Mouse (Mus musculus): ENCODE results near the gene Lmln.
A peak's percentile ranks its signal among the peaks of the same experiment; 100 is the strongest.
"Not testable (repeated sequence)": the region's sequence is repeated elsewhere in the genome, so short reads cannot be mapped to it uniquely, and the experiment has no call there.

Gene Lmln

DNA sequence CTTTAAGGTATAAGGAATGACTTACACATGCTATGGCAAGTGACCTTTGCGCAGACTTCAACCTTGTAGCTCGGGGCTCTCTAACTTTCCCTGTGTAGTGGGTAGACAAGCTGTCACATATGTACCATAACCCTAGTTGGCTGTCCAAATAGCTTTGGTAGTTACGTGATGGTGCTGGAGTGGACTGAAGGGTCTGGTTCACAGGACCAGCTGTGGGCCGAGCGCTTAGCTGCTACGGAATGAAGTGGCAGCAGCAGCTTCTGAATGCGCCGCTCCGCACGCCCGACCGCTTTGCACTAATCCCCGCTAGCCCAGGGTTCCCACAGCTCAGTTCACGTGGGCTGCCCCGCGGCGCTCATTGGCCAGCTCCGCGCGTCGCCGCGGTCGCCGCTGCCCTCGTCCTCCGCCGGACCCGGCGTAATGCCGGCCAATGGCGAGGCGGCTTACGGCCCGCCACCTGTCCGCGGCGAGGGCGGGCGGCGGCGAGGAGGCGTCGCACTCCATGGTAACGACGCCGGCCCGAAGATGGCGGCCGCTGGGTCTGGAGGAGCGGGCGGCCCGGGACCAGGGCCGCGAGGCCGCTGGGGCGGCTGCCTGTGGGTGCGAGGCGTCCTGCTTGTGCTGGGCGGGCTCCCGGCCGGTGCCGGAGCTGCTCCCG is at the start of gene Lmln:
TSS of gene Lmln (plus strand) at position 498 of the 658 bp plus-strand sequence.
- DNase-seq: peak; percentile 92

DNA sequence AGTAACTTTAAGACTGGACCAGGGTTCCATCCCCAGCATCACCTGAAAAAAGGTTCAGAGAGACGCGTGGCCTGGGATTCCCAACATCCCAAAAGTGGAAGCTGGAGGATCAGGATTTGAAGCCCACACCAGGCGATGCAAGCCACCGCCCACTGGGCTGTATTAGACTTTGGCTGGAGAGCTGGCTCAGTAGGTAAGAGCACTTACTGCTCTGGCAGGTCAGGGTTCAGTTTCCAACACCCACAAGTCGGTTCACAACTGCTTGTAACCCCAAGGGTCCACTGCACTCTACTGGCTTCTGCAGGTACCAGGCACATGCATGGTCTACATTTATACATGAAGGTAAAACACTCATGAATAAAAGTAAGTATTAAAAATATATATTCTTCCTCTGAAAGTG is 48.5 kb upstream of the Lmln start:
- no peak for DNase-seq

DNA sequence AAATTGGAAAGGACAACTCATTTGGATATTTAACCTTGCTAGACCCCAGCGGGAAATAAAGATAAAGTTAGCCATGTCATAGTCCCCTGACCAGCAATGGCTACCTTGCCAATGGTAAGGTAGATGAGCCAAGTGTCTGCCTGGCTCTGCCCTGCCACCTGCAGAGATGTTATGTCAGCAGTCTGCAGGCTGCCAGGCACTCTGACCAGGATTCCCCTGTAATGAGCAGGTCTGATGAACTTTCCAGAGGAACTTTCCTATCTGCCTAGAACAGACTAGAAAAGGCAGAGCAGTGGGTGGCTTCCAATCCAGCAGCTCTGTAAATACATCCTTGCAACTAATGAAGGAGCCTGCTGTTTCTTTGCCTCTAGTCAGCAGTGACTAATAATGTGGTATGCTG is 47.4 kb upstream of the Lmln start:
- peak; percentile 70 for DNase-seq

- no peak for DNase-seq
Observed at GRCm38 (mm10) chr16:33015396-33015907, 46.9 kb upstream of the Lmln start.

- DNase-seq: no peak
Observed at GRCm38 (mm10) chr16:33015986-33016385, 46.3 kb upstream of the Lmln start.

- no peak for DNase-seq
Observed at GRCm38 (mm10) chr16:33017677-33018349, 44.5 kb upstream of the Lmln start.

DNA sequence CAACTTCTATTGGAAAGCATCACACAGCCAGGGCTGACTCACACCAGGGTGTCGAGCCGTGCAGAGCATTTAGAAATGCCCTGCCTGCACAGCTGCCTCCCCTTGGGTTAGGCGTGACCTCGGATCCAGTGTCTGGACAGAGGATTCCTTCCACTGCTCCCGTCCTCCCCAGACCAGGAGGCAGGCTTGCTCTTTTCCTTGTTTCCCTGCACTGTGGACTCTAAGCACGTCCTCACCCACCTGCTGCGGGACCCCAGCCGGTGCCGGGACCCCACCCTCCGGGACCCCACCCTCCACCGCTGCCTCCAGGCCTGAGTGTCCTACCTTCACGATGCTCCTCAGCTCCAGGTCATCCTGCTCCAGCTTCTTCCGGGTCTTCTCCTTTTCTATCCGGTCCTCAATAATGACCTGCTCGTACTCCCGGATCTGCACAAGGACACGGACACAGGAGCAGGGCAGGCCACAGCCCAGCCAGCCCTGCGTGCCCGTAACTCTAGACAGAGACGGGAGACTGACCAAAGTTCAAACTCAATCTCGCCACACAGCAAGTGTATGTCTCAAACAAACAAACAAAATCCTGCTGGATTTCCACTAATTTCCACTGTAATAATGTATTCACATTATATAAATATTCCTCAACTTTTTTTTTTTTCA is 43.1 kb upstream of the Lmln start:
- DNase-seq: no peak

GRCm38 (mm10) chr16:33021381-33021780 is 40.9 kb upstream of the Lmln start:
- no peak for DNase-seq

- peak; percentile 73 for DNase-seq
Observed at GRCm38 (mm10) chr16:33023750-33024149, 38.6 kb upstream of the Lmln start.

GRCm38 (mm10) chr16:33024456-33025104 is 37.7 kb upstream of the Lmln start:
- no peak for DNase-seq

DNA sequence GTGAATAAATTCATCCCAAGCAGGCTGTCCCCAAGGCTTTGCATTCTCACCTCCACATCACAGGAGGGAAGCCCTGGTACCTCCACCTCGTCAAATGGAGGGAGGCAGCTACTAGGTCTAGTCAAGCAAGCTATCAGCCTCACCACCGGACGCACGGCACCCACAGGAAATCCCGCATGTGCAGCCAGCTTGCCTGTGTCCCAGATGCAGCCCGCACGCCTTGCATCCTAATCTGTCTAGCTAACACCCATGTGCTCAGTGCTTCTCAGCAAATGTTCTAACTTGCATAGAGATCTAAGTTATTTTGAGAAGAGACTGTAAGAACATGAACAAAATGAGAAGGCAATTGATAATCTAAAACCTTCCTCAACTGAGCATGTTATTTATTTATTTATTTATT is 36.0 kb upstream of the Lmln start:
- no peak for DNase-seq

- DNase-seq: no peak
Observed at GRCm38 (mm10) chr16:33036006-33036405, 26.3 kb upstream of the Lmln start.

GRCm38 (mm10) chr16:33042682-33043081 is 19.6 kb upstream of the Lmln start:
- no peak for DNase-seq

GRCm38 (mm10) chr16:33043268-33043667 is 19.1 kb upstream of the Lmln start:
- no peak for DNase-seq

DNA sequence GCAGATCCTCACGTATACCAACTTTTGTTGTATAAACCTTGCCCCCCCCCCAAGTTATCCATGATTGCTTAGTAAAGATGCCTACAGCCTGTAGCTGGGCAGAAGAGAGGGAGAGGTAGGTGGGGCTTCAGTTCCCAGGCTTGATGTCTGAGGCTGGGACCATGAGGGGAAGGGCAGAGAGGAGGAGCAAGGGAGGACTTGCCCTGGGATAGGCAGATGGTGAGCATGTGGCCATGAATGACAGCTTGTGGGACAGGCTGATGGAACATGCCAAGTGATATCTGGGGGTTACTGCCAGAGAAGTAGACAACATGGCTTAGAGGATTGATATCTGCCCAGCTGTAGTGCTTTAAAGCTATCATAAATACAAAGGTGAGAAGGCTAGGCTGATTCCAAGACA is 14.3 kb upstream of the Lmln start:
- no peak for DNase-seq

- DNase-seq: no peak
Observed at GRCm38 (mm10) chr16:33048686-33049085, 13.6 kb upstream of the Lmln start.

- DNase-seq: no peak
Observed at GRCm38 (mm10) chr16:33049809-33050208, 12.5 kb upstream of the Lmln start.

DNA sequence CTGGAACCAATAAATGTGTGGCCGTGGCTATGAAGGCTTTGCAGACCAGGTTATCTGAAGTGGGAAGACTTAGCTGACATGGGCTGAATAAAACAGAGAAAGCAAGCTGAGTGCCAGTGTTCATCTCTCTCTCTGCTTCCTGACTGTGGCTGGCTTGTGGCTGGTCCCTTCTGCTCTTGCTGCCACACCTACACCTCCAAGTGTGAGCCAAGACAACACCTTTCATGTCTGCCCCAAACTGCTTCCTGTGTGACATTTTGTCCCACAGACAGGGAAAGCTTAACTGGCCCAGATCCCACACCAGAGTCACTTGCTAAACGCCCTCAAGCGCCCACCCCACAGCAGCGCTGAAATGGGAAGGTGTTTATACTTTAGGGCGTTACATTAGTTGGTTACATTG is 9.2 kb upstream of the Lmln start:
- DNase-seq: no peak

GRCm38 (mm10) chr16:33054927-33055326 is 7.4 kb upstream of the Lmln start:
- not testable (repeated sequence) for DNase-seq

GRCm38 (mm10) chr16:33055655-33056054 is 6.7 kb upstream of the Lmln start:
- peak; percentile 44 for DNase-seq

- peak; percentile 89 for DNase-seq
Observed at GRCm38 (mm10) chr16:33056095-33056785, 6.1 kb upstream of the Lmln start, which contains the start of the genes Iqcg and Rpl35a. Gene Iqcg (minus strand): TSS chr16:33056218. Gene Rpl35a (plus strand): TSS chr16:33056453.

- no peak for DNase-seq
Observed at GRCm38 (mm10) chr16:33056786-33057185, 5.5 kb upstream of the Lmln start.

DNA sequence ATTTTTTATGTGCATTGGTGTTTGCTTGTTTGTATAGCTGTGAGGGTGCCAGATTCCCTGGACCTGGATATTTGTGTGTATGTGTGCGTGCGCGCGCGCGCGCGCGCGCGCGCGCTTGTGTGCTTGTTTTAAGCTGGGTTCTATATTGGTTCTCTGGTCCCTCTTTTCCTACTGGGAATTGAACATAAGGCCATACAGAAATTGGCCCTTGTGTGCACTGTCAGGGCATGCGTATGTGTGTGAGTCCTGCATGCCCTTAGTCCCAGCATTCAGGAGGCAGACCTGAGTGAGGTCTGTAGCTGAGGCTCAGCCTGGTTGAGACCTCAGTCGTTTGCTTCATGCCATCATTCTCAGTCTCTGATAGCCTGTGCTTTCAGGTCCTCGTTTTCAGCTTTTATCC is 4.3 kb upstream of the Lmln start:
- no peak for DNase-seq

All from cerebellum, adult 9-11 months (tissue).